Mouse (Mus musculus): Measurements from ENCODE around the gene Atf7ip.
"Not testable (repeated sequence)": the region's sequence is repeated elsewhere in the genome, so short reads cannot be mapped to it uniquely, and the experiment has no call there.

Atf7ip gene

DNA sequence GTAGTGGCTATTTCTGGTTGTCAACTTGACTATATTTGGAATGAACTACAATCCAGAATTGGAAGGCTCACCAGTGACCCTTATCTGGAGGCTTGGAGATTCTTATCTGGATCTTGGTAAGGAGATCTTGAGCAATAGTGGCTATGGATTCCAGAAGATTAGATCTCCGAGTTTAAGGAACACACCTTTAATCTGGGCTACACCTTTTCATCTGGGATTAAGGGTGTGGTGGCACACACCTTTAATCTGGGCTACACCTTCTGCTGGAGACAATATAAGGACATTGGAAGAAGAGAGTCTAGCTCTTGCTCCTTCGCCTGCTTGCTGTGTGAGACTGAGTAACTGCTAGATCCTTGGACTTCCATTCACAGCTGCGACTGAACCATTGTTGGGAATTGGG is at the start of gene Atf7ip:
TSS of gene Atf7ip (plus strand) at position 301 of the 400 bp plus-strand sequence.
- DNase-seq = not testable (repeated sequence)

DNA sequence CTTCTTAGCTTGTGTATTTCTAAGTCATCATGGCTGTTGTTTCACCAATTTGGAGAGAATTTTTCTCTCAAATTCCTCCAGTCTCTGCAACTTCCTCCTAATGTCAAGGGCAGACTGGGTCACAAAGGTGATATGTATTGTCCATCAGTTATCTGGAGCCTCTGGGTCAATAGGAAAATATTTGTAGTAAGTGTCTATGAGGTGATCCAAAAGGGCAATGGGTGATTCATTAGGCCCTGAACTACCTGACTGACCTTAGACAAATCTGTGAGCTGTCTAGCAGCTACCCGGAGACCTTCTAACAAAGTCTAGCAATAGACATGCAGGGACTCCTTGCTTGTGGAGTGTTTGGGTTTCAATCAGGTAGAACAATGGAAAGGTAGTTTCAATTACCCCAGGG is 49.7 kb upstream of the Atf7ip start:
- no peak for DNase-seq

DNA sequence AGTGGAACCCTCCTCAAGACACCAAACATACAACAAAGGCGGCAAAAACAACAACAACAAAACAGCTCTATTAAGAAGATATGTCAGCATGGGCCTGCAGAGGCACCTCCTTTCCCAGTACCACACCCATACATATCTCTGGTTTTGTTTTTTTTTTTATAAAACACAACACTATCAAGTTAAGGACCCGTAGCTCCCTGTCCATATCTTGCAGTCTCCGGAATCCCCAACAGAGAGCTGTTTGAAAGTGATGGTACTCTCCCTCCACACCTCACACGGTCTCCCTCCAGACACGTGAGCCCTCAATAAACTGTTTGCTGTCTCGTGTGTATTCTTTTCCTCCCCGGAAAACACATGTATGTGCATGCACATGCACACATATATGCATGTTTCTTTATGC is 46.8 kb upstream of the Atf7ip start:
- DNase-seq = no peak

DNA sequence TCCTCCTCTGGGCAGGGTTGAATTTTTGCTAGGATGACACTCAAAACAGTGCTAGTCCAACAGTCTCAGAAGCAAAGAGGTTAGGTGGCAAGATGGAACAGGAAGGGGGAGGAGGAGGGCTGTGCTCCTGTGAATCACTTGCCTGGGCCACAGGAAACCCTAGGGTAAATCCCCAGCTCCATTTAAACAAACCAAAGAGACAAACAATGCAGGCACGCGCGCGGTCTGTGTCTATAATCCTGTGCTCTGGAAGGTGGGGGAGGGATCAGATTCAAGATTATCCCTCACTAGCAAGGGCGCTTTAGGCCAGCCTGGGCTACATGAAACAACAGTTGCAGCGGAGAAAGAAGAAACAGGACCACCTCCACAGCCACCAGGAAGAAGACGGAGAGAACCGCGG is 42.5 kb upstream of the Atf7ip start:
- DNase-seq = no peak

DNA sequence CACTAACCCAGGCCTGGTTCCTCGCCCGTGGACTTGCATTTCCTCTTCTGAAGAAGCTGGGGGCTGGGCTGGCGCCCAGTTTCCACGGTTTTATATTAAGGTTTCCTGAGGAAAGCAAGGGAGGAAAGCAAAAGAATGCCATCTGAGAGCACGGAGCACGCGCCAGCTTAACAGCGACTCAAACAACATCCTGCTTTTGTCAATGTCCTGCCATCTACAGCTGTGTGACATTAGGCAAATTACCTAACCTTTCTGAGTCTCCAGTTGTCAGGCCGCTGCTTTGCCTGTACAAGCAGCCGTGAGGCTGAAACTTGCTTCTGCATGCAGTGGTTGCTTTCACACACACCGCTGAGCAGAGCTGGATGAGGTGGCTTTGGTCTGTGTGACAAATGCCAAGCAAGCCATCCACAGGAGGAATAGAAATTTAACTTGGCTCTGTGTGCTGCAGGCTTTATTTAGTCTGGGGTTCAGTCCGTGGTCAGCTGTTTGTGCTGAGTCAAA is 41.8 kb upstream of the Atf7ip start:
- DNase-seq = peak; percentile 65

DNA sequence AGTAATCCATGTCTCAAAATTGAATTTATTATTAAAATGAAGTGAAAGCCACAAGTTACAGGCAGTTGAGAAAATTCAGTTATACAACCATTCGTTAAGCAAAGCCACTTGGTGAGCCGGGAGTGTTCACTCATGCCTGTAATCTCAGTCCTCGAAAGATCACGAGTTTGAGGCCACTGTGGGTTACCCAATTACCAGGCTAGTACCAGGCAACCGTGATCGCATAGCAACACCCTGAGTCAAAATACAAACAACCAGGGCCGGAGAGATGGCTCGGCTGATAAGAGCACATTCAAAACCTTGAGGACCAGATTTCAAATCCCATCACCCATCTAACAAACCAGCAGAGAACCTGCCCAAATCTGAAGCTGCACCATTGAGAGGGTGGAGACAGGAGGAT is 40.9 kb upstream of the Atf7ip start:
- peak; percentile 57 for DNase-seq

DNA sequence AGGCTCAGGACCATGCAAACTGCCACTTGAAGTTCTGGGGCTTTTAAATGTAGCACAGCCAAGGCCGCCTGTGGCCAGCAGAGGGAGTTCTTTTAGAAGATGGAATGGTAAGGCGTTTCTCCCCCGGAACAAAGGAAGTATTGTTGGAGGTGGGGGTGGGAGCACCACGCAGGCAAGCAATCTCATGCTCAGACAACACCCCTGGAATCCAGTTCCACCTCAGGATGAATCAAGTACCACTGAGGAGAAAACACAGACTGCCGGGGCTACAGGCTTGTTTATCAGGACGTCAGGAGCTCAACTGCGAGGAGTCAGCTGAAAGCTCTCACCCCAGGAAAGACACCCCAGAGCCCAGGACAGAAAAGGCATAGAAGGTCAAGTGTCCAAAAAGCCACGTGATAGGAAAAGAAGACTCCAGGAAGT is 40.0 kb upstream of the Atf7ip start:
- DNase-seq = peak; percentile 82

DNA sequence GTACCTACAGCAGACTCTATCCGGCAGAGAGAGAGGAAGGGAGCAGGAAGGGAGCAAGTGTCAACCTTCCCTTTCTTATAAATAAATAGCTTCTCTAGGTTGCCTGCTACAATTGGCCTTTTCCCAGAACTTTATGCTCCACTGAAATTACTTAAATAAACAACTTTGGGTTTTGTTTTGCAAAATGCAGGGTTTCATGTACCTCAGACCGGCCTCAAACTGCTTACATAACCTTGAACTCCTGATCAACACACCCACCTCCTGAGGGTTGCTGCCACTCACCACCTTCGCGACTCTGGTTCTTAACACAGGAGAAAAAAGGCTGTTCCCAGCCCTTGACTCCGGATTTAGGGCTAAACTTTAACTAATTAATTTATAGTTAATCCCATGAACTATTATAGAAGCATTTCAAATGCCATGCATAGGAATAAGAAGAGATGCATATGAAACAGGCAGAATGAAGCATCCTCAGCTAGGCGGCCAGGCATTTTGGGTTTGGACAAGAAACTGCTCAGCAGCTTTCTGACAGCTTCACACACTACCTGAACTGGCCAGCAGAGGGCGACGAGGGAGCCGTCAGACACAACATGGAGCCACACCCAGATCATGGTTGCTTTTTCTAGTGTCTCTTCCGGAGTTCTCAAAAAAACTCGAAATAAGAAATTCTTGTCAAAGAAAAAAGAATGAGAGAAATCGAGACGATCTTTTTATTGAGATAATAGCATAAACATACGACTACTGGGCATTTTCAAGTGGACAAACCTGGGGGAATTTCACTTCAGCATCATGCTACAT is 38.8 kb upstream of the Atf7ip start:
- peak; percentile 92 for DNase-seq

DNA sequence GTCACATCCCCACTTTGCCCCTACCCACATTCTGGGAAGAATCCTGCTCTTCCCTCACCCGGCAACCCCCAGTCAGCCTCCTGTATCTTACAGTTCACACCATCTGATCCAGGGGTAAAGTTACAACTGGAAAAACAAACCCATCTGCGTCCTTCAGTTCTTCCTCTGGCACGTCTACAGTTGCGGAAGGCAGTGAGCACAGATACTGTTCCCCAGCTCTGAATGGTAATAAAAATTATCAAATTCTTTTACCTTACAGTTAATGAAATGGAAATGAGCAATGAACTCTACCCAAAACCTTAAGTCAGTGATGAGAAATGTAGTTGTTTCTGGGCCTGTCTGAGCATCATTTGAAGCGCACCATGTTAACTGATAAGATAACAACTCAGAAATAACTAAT is 38.1 kb upstream of the Atf7ip start:
- no peak for DNase-seq

DNA sequence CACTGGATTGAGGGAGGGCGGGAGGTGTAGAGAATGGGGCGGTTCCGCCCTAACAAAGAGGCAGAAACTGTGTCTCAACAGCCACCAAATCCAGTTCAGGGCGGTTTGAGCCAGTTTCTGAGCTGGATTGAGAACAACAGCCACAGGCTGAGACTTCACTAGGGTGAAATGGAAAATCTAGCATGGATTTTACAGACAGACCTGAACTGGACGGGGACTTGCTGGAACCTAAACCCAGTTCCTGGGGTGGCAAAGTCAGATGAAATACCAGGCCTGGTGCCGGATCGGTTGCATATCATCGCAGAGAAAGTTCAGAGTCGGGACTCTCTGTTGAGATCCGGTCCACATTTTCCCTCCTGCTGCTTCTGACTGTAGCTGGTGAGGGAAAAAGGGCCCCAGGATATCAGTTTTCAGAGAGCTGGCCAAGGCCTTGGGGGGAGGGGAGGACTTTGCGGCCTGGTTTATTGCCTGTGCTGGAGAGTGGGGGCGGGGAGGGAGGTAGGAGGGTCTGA is 37.5 kb upstream of the Atf7ip start:
- DNase-seq = peak; percentile 98

DNA sequence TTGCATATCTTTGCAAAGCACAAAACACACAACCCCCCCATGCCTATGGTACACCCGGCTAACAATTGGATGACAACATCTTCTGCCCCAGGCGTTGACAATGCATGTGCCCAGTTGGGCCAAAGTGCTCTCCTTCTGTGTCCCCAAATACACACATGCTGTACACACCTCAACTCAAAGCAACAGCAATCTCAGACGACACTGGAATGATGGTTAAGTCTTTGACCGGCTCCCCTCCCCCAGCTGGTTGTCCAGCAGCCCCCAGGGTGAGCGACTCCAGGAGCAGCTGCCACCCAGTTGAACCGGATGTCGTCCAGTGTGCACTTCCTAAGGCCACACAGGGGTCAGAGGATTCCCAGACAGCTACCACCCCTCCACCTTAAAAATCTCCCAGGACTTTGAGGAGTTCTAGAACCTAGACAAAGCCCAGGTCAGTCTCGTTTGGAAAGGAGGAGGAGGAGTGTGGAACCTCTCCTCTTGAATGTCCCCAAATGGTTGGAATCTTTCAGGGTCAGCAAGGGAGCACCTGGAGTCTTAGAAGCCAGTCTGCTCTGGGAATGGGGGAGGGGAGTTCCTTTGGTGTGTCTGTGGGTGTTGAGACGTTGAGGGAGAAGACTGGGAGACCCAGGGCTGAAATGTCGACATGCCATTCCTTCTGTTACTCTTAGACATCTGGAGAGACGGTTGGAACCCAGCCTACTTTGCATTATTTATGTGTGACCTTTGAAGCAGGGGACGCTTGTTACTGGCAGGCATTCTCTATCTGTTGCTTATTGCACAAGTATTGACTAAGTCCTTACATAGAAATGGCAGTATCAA is 36.8 kb upstream of the Atf7ip start:
- DNase-seq = peak; percentile 67

DNA sequence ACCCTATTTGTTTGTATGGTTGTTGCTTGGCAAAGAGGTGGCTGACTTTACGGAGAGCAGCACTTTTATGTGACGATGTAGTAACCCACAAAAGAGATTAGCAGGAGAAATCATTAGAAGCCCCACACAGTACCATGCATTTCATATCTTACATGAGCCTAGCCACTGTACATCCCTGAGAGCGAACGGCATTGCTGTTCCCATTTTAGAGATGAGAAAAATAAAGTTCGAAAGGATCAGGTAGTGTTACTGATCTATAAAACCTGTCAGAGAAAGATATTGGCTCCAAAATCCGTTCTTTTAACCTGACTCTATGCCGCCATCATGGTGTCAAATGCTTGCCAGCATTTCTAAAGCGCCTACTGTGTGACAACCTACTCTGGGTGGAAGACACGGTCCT is 36.2 kb upstream of the Atf7ip start:
- DNase-seq = no peak

DNA sequence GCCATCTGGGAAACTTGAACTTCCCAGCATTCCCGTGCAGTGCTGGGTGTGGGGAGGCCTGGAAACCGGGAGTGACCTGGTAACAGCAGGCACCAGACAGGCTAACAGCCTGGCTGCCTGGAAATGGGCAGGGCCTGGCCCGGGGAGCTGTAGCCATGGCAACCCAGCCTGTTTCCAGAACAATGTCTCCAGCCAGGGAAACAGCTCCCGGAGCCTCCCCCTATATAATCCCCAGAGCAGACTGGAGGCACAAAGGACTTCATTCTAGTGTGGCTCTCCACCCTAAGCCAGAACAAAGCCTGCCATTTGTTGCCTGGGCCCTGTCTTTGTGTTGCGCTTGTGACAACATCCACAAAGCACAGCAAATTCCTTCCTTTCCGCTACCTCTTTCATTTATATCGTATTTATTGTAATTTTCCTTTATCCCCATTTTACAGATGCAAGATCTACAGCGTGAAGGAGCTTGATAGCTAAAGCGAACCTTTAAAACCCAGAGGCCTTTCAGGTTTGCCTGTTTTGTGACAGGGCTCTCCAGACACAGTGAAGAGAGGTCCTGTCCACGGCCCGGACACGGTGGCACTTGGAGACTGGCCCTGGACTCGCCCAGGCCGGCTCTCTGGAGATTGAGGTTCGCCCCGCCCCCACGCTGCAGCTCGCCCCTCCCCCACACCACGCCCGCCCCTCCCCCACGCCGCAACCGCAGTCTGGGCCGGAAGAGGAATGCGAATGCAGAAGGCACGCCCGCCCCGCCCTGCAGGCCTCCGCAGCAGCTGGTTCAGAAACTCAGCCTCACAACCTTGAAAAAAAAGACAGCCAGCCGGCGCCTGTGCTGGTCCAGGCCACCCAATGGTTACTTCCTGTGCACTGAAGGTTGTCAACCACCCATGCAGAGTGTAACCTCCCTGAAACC is 35.4 kb upstream of the Atf7ip start:
- peak; percentile 86 for DNase-seq

DNA sequence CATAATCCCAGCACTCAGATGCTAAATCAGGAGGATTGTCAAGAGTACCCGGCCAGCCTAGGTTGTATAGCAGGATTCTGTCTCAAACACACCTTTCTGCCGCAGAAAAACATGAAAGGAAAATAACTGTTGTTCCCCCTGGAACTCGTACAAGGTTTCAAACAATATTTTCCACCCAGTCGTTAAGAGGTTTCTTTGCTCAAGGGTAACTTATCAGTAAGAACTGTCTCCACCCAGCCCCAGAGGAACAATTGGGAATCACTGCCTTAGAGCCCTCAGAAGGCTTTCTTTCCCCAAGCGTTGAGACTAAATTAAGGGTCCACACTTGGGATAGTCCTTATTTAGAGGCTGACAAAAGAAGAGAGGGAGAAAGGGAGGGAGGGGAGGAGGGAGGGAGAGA is 34.4 kb upstream of the Atf7ip start:
- no peak for DNase-seq

DNA sequence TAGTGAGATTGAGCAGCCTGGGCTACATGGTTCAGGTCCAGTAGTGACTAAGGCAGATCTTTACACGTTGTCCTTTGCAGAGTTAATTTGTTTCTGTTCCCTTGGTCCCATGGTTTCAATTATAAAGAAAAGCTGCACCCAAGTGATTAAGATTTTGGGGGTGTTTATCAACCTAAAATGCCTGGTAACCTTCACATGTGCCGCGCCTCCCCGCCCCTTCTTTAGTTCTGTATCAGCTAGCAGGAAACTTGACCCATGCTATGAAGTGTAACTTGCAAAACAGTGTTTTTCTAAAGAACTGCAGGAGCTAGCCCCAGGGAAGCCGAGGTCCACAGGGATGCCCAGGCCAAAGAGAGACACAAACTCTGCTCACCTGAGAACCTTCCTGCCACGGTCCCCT is 33.2 kb upstream of the Atf7ip start:
- no peak for DNase-seq

DNA sequence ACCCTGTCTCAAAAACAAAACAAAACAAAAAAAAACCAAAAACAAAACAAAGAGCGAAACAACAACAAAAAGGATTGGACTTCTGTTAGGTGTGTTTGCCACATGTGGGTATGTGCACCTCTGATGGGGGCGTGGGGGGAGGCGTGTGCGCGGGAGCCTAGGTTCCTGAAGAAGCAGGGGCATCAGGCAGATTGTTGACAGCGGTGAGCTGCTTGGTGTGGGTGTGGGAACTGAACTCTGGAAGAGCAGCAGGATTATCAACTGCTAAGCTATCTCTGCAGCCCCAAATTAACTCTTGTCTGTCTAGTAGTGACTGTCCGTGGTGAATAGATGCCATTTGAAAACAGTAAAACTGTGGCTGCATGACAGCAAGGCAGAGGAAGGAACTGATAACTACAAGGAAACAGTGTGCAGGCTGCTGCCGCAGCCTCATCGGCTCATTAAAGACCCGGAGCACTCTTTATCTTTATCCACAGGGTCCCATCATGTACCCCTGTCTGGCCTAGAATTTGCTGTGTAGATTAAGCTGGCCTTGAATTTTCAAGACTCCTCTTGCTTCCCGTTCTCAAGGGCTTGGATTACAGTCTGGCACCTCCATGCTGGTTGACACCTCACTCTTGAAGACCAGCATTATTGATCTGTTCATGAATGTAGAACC is 32.4 kb upstream of the Atf7ip start:
- DNase-seq = no peak

DNA sequence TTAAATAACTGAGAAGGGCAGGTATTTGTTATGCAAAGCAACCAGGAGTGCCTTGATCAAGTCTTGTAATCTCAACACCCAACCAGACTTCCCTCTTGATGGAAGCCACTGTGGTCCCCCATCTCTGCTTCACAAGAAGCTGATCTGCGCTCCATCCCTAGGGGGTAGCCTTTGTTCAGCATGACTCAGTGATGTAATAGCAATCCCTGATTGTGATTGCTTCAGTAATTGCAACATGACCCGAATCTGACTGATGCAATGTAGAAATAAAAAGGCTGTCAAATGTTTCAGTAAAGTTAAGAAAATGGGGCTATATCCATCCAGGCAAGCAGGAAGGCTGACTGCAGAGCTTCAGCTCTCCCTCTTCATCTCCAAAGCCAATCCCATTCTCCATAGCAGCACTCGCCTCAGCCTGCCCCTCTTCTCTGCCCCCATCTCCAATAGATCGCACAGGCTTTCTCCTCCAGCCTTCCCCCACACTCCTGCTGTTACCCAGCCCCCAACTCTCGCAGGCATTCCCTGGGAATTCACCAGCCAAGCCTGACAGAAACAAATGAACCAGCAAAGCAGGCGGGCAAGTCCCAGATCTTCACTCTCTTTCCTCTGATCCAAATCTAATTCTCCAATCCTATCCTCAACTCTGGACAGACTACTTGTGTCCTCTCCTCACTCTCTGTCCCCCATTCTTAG is 30.7 kb upstream of the Atf7ip start:
- DNase-seq = no peak

DNA sequence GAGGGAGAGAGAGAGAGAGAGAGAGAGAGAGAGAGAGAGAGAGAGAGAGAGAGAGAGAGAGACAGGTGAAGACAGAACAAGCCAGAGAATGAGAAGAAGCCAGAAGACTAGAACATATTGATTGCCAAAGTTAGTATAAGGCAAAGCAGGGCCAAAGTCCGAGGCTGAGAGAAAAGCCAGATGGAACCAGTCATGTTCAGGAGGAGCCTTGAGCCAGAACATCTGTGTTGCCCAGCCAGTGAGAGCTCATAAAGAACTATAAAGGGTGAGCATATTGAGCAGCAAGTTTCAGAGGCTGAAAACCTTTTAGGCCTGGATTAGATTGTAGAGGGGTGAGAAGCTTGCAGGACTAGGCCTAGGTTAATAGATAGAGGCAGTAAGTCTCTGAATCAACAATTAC is 28.1 kb upstream of the Atf7ip start:
- peak; percentile 57 for DNase-seq

DNA sequence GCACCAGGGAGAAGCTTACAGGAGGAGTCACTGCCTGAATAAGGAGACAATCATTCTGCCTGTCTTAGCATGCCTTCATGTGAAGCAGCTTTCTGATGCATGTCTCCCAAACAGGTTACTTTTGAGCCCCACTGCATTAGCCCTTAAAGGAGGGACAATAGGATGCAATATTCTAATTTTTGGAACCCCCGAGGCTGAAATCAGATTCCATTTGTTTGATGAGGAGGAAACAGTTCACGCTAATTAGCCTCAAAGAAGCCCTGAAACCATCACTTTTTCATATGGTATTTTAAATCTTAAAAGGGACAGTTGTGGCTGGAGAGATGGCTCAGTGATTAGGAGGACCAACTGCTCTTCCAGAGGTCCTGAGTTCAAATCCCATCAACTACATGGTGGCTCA is 22.4 kb upstream of the Atf7ip start:
- no peak for DNase-seq

DNA sequence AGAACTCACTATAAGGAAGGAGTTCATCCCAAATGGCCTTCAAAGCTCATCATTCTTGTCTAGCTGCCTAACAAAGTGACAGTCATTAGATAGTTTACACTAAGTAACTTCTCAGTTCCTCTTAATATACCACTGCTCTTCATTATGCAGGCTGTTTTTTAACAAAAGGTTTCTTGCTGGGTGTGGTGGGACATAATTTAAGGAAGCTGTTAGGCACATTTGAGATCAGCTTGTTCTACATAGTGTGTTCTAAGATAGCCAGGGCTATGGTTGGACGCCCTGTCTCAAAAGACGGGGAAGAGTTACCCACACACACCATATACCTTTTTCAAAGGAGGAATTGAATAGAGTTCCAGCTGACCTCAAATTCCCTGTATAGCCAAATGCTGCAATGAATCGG is 21.9 kb upstream of the Atf7ip start:
- DNase-seq = no peak

DNA sequence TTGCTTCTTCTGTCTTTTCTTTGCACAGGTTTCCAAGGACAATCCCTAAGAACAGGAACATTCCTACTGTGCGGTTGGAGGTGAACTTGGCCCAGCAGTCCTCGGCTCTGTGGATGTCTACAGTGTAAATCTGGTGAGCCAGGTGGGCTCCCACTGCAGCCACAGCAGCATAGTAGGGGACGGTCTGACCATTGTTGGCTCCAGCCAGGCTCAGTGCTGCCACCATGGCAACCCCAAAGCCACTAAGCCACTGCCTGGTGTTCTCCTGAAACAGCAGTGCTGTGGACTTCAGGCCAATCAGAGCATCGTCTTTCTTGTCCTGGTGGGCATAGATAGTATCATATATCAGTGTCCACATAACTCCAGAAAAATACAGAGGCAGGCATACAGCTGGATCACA is 19.8 kb upstream of the Atf7ip start:
- no peak for DNase-seq
